Mouse (Mus musculus): ENCODE measurements around the gene Gm12248.
"Not testable (repeated sequence)": the region's sequence is repeated elsewhere in the genome, so short reads cannot be mapped to it uniquely, and the experiment has no call there.

Gene Gm12248

GRCm38 (mm10) chr11:58102581-58103343 is 9.8 kb upstream of the Gm12248 start:
- peak; percentile 84 for DNase-seq (ENCODE audit: low read depth, low spot score)

GRCm38 (mm10) chr11:58102146-58102545 is 9.2 kb upstream of the Gm12248 start:
- no peak for DNase-seq (ENCODE audit: low read depth, low spot score)

GRCm38 (mm10) chr11:58101194-58101720 is 8.3 kb upstream of the Gm12248 start:
- DNase-seq (ENCODE audit: low read depth, low spot score), result no peak

DNA sequence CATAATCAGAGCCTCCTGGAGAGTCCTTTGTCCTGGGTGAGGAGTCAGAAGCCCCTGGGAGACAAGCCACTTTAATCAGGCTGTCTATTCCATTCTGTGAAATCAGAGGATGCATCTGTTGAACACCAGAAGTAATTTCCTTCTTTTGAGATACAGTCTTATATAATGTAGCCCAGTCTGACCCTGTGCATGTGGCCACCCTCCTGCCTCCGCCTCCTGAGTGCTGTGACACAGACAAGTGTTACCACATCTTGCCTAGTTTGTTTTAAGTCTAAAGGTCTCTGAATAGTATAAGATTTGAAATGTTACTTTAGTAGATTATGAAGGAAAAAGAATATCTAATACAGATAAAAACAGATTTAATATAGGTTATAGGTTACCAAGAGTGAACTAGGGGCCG is 7.1 kb upstream of the Gm12248 start:
- no peak for DNase-seq (ENCODE audit: low read depth, low spot score)

DNA sequence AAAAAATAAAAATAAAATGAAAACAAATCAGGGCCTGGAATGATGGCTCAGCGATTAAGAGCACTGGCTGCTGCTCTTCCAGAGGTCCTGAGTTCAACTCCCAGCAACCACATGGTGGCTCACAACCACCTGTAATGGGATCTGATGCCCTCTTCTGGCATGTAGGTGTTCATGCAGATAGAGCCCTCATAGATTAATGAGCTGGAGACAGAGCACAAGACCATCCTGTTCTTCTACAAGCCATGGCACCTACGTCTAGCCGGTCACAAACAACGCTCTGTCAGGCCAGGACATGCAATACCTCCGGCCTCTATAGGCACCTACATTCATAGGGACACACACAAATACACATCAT is 5.4 kb upstream of the Gm12248 start:
- DNase-seq (ENCODE audit: low read depth, low spot score), result peak; percentile 56

GRCm38 (mm10) chr11:58097621-58098365 is 4.9 kb upstream of the Gm12248 start:
- peak; percentile 41 for DNase-seq (ENCODE audit: low read depth, low spot score)

- DNase-seq (ENCODE audit: low read depth, low spot score), result no peak
These were observed 4.1 kb upstream of the Gm12248 start for GRCm38 (mm10) chr11:58096821-58097620.

DNA sequence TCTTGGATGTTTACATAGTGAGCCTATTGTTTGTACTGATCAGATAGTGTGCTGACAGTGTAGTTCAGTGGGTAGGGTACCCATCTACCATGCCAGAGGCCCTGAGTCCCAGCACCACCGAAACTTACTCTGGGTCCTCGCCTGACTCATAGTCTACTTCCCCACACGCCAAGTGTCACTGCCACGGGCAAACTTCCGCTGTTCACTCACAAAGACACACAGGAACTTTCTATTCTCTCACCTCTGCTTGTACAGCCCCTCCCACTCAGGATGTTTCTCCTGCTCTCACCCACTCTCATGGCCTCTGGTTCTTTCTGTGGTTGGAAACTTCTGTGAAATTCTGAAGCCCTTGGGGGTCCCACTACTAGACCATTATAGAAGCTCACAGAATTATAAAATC is 3.2 kb upstream of the Gm12248 start:
- no peak for DNase-seq (ENCODE audit: low read depth, low spot score)

- DNase-seq (ENCODE audit: low read depth, low spot score), result no peak
These were observed 2.6 kb upstream of the Gm12248 start for GRCm38 (mm10) chr11:58095561-58095960.

- no peak for DNase-seq (ENCODE audit: low read depth, low spot score)
These were observed 1.8 kb upstream of the Gm12248 start for GRCm38 (mm10) chr11:58094766-58095165.

DNA sequence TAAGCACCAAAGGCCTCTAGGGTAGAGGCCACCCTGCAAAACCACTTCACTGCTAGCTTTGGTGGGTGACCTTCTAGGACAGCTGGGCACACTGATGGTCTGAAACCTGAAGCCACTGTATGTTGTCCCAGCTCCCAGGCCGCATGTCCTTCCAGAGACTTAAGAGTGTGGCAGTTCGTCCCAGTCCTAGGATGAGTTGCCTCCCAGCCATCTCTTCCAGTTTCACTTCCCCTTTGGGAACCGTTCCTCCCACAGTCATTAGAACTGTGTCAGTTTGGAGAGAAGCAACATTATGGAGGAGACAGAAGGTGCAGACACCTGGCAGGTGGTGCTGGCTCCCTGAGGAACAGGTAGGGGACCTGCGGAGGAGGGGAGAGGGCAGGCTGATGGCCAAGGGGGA is 393 bp downstream of the Gm12248 start:
- DNase-seq (ENCODE audit: low read depth, low spot score), result no peak

DNA sequence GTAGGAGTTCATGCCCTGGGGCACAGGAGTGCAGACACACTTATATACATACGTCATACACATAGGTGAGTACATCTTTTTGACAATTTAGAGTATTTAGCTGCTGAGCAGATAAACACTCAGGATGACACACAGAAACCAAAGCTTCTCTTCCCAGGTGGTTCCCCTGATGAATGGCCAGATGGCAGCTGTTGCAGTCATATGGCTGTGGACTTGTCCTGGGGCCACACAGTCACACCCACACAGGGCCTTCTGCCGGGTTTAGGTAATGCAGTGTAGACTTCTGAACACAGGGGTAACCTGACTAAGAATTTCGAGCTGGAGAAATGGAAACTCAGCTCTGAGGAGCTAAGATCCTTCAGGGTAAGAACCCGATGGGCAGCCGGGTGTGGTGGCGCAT is 11.2 kb downstream of the Gm12248 start:
- DNase-seq (ENCODE audit: low read depth, low spot score), result no peak

- DNase-seq (ENCODE audit: low read depth, low spot score), result no peak
These were observed 15.7 kb downstream of the Gm12248 start for GRCm38 (mm10) chr11:58077270-58077669.

DNA sequence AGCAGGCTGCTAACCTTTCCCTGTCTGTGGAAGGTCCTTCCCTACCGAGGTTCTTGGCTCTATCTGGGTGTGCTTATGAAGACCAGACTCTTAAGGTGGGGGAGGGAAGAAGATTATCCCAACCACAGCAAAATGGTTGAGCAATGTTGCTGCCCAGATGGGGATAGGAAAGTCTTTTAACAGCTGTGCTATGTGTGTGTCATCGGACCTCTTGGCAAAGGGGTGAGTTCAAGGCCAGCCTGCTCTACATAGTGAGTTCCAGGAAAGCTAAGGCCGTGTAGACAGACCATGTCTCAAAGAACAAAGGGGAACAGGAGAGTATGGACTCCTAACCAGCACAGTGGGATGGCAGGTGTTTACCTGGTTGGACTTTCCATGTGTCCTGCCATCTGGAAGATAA is 20.0 kb downstream of the Gm12248 start:
- no peak for DNase-seq (ENCODE audit: low read depth, low spot score)

GRCm38 (mm10) chr11:58065025-58065424 is 27.9 kb downstream of the Gm12248 start:
- DNase-seq (ENCODE audit: low read depth, low spot score), result no peak

- DNase-seq (ENCODE audit: low read depth, low spot score), result no peak
These were observed 30.3 kb downstream of the Gm12248 start for GRCm38 (mm10) chr11:58062586-58062985.

- DNase-seq (ENCODE audit: low read depth, low spot score), result not testable (repeated sequence)
These were observed 31.7 kb downstream of the Gm12248 start for GRCm38 (mm10) chr11:58061218-58061617.

DNA sequence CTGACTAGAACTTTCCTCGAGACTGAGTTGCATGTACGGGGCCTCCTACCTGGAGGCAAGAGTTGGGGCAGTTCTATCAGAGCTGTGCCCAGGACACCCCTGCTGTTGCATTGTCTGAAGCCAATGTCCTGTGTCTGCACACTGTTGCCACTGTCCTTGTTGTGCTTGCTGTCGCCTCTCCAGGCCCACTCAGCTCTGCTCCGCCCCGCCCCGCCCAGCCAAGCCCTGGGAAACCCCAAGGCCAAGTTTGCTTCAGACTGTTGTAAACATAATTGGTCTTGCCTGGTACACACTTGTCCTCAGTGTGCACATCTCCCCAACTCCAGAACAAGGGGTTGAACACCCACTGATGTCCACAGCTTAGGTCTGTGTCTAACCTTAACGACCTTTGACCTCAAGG is 33.2 kb downstream of the Gm12248 start:
- not testable (repeated sequence) for DNase-seq (ENCODE audit: low read depth, low spot score)

DNA sequence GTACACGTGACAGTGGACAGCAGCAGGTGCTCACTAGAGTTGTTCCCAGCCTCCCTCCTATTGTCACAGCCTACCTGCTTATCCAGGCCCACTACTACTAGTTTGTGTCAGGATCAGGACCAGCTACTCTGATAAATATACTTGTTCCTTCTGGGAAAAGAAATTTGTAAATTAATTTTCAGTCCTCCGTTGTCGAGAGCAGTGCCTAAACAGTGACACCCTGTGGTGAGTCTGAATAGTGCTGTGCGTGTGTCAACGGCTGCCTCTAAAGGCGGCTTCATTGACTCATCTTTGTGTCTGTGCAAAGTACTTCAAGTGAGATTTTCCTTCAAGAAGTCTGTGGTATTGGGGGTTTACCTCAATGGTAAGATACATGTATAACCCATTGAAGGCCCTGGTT is 35.5 kb downstream of the Gm12248 start:
- DNase-seq (ENCODE audit: low read depth, low spot score), result peak; percentile 51

GRCm38 (mm10) chr11:58046438-58046837 is 46.5 kb downstream of the Gm12248 start:
- no peak for DNase-seq (ENCODE audit: low read depth, low spot score)

- DNase-seq (ENCODE audit: low read depth, low spot score), result no peak
These were observed 50.0 kb downstream of the Gm12248 start for GRCm38 (mm10) chr11:58042861-58043431.

DNA sequence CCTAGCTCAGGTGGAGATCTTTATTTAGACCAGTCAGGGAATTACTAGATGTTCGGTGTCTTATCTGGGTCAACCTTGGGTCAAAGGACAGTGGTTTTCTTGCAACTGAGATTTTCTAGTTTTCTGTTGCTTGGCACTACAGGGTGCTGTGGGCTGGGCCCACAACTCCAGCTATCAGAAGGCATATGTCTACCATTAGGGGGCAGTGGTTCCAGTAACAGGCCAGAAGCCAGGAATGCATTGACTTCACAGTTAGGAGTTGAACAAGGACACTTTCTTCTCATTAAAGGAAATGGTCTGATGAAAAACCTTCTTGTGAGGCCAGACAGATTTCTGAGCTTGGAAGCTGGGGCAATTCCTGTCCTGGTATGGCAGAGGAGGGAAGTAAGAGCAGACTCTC is 53.9 kb downstream of the Gm12248 start:
- DNase-seq (ENCODE audit: low read depth, low spot score), result peak; percentile 77
